Mouse (Mus musculus) hindbrain, postnatal 0 days (tissue): ENCODE data around the gene Dpy19l3. TPM values are rescaled to one million over a fixed set of nuclear protein-coding genes. Genes with fewer than 3 reads are reported as not detected.

Experiments
- ATAC-seq: fragments of 200-750 bp; cut with Nextera tagmentation; 2 replicates; pipeline ENCODE4 v1.8.0; 2017; ENCODE audit warnings: mild to moderate bottlenecking, moderate TSS enrichment, moderate library complexity
- DNase-seq: peaks from one replicate; pipeline ENCODE4 v3.0.0-alpha.2; 2015; ENCODE audit warnings: low spot score
- H3K27ac ChIP-seq: fragments of 300-500 bp; sonication (generic); 2 replicates; pipeline ENCODE4 v1.5.1; 2014; ENCODE audit warnings: mild to moderate bottlenecking
- H3K27me3 ChIP-seq: fragments of 300-500 bp; sonication (generic); 2 replicates; pipeline ENCODE4 v1.6.1; 2014; ENCODE audit warnings: low read length, mixed read lengths; ENCODE audit not compliant: insufficient read depth
- H3K36me3 ChIP-seq: fragments of 300-500 bp; sonication (generic); 2 replicates; pipeline ENCODE4 v1.6.1; 2014; ENCODE audit warnings: low read length, mixed read lengths; ENCODE audit not compliant: insufficient read depth
- H3K4me1 ChIP-seq: fragments of 300-500 bp; sonication (generic); 2 replicates; pipeline ENCODE4 v1.6.1; 2014; ENCODE audit warnings: antibody characterized with exemption, low read length, mixed read lengths; ENCODE audit not compliant: insufficient read depth
- H3K4me2 ChIP-seq: fragments of 300-500 bp; sonication (generic); 2 replicates; pipeline ENCODE4 v1.6.1; 2014; ENCODE audit warnings: low read depth, mild to moderate bottlenecking, low read length, moderate library complexity, mixed read lengths
- H3K4me3 ChIP-seq: fragments of 300-500 bp; sonication (generic); 2 replicates; pipeline ENCODE4 v1.5.1; 2014; ENCODE audit warnings: low read length
- H3K9ac ChIP-seq: fragments of 300-500 bp; sonication (generic); replicated peaks from 2 replicates; pipeline ENCODE4 v1.6.1; 2014; ENCODE audit warnings: mild to moderate bottlenecking, low read length, moderate library complexity, mixed read lengths
- H3K9me3 ChIP-seq: fragments of 300-500 bp; sonication (generic); 2 replicates; pipeline ENCODE4 v1.6.1; 2016; ENCODE audit warnings: low read length, mixed read lengths
- CTCF ChIP-seq: IDR thresholded peaks from 2 replicates; pipeline ENCODE4 v1.5.1; 2016; ENCODE audit warnings: antibody characterized with exemption, control low read depth, low read depth
- WGBS: fragments of 180-500 bp; shearing (Covaris S2); extraction: QIAGEN DNeasy Blood & Tissue Kit; methylation state at CpG from one replicate; pipeline ENCODE4 v1.1.7; 2014; 5-methylcytosine and 5-hydroxymethylcytosine counted together
- polyA plus RNA-seq: library from polyadenylated mRNA; unstranded; fragments of >200 nt; fragmentation: Nextera tagmentation; extraction: Ambion mirVana; gene quantifications from 2 replicates; pipeline ENCODE4 v1.2.1, GENCODE M21; 2015
- total RNA-seq: library from RNA; depleted of rRNA; stranded (reverse); fragments of >200 nt; gene quantifications from 2 replicates; pipeline ENCODE4 v1.2.3, GENCODE M21; 2014

Gene Dpy19l3
- total and polyA plus RNA-seq, 2 experiments from 2014 or later, result 32.1 to 36.9 TPM

DNA sequence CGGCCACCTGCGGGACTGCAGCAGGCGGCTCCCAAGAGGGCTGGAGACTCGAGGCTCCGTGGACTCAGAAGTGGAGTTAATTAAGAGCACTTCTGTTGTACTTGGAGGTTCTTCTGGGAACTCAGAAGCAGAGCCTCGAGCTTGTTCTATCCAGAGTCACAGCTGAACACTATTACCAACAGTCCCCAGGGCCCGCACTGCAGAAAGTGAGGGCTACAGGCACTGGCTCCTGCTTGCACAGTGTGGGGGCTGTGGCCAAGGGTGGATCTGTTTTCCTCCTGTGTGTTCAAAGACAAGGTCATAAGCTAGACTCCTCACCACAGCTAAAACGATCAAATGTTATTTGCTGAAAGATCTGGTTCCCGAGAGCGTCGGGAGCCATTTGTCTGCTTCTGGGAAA, 68.0 kb downstream of the Dpy19l3 start:
- no peak overlapping the region for H3K9ac ChIP-seq
- H3K9me3 ChIP-seq, result no peaks in the 10 kb centered on the region
- H3K4me2 ChIP-seq, result no peak overlapping the region
- no peaks in the 10 kb centered on the region for H3K4me1 ChIP-seq
- H3K36me3 ChIP-seq, result no peaks in the 10 kb centered on the region
- H3K27ac ChIP-seq, result peak overlapping the region; percentile 64
- WGBS, result 47% methylated on average over 11 of the region's 11 CpGs
- no peak for TF ChIP-seq CTCF
- no peak for DNase-seq
- H3K27me3 ChIP-seq, result no peaks in the 10 kb centered on the region
- no peak overlapping the region for H3K4me3 ChIP-seq
- ATAC-seq, result 0 out of 2 replicates have a peak, but pooled peaks have one; percentile 36

DNA sequence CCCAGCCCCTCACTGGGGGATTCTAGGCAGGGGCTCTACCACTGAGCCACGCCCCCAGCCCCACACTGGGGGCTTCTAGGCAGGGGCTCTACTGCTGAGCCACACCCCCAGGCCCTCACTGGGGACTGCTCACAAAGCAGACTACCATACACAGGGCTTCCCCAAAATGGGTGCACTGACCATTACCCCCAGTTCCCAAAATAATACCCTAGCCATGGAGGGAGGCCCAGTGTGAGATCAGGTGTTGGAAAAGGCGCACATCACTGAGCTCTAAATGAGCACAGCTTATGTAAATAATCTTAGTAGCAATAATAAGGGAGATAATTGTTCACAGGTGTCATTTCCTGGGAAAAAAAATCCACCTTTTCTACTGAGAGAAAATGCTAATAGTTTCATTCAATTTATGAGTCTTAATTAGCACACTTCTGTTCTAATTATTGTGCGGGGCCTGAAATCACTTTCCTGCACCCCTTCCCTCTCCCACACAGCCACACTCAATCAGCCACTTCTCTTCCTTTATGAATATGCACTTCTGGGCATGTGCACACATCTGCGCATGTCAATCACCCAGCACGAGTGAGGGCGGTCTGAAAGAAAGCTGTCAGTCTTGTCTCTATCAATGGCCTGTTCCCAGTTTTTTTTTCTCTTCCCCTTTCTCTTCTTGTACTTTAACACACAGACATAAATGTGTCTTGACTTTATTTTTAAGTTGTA, 70.7 kb downstream of the Dpy19l3 start:
- Histone ChIP-seq H3K36me3 (no peaks in the 10 kb centered on the region), H3K9ac (no peak overlapping the region), H3K4me2 (no peak overlapping the region), H3K9me3 (no peaks in the 10 kb centered on the region), H3K27ac (no peak overlapping the region), H3K4me3 (no peak overlapping the region), H3K4me1 (no peaks in the 10 kb centered on the region), H3K27me3 (no peaks in the 10 kb centered on the region)
- WGBS, result 62% methylated on average over 6 of the region's 6 CpGs
- no peak for TF ChIP-seq CTCF
- DNase-seq (no peak), ATAC-seq (peak; percentile 55)

DNA sequence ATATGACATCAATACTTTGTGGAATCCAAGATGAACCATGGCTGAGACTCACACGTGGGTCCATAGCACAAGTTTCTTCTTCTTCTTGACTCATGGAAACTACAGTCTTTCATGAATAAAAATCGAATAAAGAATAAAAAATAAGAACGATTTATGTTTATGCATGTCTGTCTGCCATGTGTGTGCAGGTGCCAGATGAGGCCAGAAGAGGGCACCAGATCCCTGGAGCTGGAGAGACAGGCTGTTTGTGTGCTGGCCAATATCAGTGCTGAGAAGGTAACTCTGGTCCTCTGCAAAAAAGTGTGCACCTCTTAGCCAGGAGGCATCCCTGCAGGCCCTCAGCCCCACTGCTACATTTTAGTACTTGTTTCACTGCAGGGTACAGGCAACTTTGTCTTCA, 72.7 kb downstream of the Dpy19l3 start:
- Histone ChIP-seq H3K27ac (no peak overlapping the region), H3K4me3 (no peak overlapping the region), H3K27me3 (no peaks in the 10 kb centered on the region), H3K4me1 (no peaks in the 10 kb centered on the region), H3K4me2 (no peak overlapping the region), H3K9ac (no peak overlapping the region), H3K36me3 (no peaks in the 10 kb centered on the region), H3K9me3 (no peaks in the 10 kb centered on the region)
- peak; percentile 52 for TF ChIP-seq CTCF
- DNase-seq (no peak), ATAC-seq (no peak)
- 79% methylated on average over 3 of the region's 3 CpGs for WGBS

DNA sequence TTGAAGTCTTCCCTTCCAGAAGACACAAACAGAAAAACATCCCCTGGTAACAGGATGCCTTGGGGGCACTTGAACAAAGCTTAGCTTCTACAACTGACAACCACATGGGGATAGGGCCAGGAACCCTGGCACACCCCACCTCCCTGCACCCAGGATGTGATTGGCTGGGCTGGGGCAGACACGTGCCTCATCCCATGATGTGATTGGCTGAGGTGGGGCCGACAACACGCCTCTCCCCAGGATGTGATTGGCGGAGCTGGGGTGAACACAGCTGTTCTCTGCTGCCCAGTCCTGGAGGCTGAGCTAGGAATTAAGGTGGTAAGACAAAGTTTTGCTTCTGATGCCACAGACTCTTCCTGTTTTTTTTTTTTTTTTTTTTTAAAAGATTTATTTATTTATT, 75.3 kb downstream of the Dpy19l3 start:
- whole genome bisulfite sequencing, result 73% methylated on average over 4 of the region's 4 CpGs
- Histone ChIP-seq H3K9me3 (no peaks in the 10 kb centered on the region), H3K36me3 (no peaks in the 10 kb centered on the region), H3K27me3 (no peaks in the 10 kb centered on the region), H3K4me3 (no peak overlapping the region), H3K4me2 (no peak overlapping the region), H3K4me1 (no peaks in the 10 kb centered on the region), H3K27ac (no peak overlapping the region), H3K9ac (no peak overlapping the region)
- DNase-seq, result no peak
- no peak for ATAC-seq
- no peak for TF ChIP-seq CTCF

DNA sequence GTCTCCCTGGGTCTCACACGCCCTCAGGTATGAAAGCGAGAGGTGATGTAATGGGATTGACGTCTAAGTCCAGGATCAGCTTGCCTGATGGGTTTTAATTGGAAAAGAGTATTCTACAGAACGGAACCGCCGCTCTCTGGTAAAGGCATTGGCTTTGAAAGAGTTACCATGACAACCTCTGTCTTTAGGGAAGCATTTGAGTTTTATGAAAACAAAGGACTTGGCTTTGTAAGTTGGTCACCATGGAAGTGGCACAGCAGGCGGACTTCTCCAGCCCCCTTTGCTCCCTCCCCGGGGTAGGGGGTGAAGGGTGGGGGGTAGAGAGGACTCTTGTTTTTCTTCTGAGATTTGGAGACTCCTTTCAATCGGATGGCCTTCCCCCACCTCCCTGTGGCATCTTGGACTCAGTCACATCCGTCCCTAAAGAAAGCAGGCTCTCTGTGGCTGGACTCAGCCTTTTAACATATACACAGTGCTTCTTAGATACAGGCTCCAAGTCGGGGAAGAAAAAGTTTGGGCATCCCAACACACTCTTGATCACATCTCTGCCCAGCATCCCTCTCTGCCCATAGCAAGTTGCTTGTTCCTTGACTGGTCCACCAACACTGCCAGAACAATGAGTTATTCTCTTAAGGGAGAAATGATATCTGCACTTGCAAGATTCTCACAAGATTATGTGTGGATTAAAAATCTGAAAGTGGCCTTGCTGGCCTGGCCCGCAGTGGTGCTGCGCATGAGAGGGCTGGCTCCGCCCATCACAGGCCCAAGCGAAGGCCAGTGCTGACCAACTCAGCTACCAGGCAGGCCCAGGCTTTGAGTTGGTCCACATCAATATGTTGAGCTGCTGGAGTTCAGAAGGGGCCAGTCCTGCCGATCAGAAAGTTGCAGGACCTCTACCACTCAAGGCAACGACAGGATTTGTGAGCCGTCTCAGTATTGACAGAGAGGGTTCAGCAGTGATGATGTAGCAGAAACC, 85.9 kb downstream of the Dpy19l3 start:
- peak; percentile 84 for ATAC-seq
- Histone ChIP-seq H3K4me2 (peak overlapping the region; percentile 21; the same call in 1 of the 2 replicates), H3K4me3 (no peak overlapping the region), H3K4me1 (peaks cover 8% of the 10 kb centered on the region; the same call in 1 of the 2 replicates), H3K9ac (no peak overlapping the region), H3K9me3 (no peaks in the 10 kb centered on the region), H3K27me3 (no peaks in the 10 kb centered on the region), H3K36me3 (no peaks in the 10 kb centered on the region), H3K27ac (peak overlapping the region; percentile 87)
- no peak for TF ChIP-seq CTCF
- peak; percentile 88 for DNase-seq
- 19% methylated on average over 18 of the region's 18 CpGs for WGBS

DNA sequence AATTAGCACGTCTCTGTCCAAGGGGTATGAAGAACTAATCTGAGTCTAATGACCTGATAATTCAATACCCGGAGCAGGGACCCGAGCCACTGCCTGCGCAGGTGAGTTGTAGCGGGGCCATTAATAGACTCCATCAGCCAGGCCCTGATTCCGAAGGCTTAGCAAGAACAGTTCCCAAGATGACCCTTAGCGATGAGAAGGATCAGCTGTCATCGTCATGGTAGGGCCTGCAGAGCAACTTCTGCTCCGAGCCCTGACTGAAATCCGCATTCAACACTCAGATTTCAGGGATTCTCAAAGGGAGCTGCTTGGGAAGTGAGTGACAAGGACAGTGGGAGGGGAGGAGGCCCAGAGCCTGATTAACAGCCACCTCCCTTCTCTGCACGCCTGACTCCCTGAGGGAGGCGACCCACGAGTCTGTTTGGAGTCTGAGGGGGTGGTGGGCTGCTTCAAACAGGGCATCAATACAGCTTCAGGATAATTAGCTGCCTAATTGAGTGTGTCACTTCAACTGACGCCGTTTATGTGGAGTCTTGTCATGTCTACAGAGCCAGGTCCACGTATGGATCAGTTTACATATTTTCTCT, 90.4 kb downstream of the Dpy19l3 start:
- H3K9ac ChIP-seq, result no peak overlapping the region
- ATAC-seq (no peak), DNase-seq (no peak)
- H3K27ac ChIP-seq, result peak overlapping the region; percentile 22; the same call in 1 of the 2 replicates
- no peaks in the 10 kb centered on the region for H3K9me3 ChIP-seq
- peaks cover 8% of the 10 kb centered on the region; the same call in 1 of the 2 replicates for H3K4me1 ChIP-seq
- no peaks in the 10 kb centered on the region for H3K27me3 ChIP-seq
- no peak overlapping the region for H3K4me3 ChIP-seq
- WGBS, result 39% methylated on average over 16 of the region's 16 CpGs
- H3K4me2 ChIP-seq, result no peak overlapping the region
- no peak for TF ChIP-seq CTCF
- no peaks in the 10 kb centered on the region for H3K36me3 ChIP-seq
